Mouse (Mus musculus) CH12.LX (cell line): ENCODE data around the gene 4931417E11Rik.

Experiments
- CTCF ChIP-seq, 2 experiments: IDR thresholded peaks in 1 of 2; conservative IDR thresholded peaks in 1 of 2; 2 replicates each; pipeline ENCODE4 v1.5.1; 2011 to 2012; ENCODE audit warnings: low read depth in 2 of 2, low read length in 2 of 2, improper control_type of control experiment in 1 of 2, inconsistent platforms in 1 of 2, mild to moderate bottlenecking in 1 of 2, moderate library complexity in 1 of 2
- EP300 ChIP-seq: IDR thresholded peaks from 2 replicates; pipeline ENCODE4 v1.6.1; 2011; ENCODE audit warnings: low read length, improper control_type of control experiment
- GABPA ChIP-seq: IDR thresholded peaks from 2 replicates; pipeline ENCODE4 v1.6.1; 2012; ENCODE audit warnings: low read depth, low read length, improper control_type of control experiment, inconsistent platforms; ENCODE audit not compliant: insufficient replicate concordance
- NELFE ChIP-seq: IDR thresholded peaks from 2 replicates; pipeline ENCODE4 v1.6.1; 2011; ENCODE audit warnings: low read depth, low read length, improper control_type of control experiment
- SMC3 ChIP-seq: IDR thresholded peaks from 2 replicates; pipeline ENCODE4 v1.6.1; 2011; ENCODE audit warnings: low read depth, low read length, improper control_type of control experiment
- USF2 ChIP-seq: conservative IDR thresholded peaks from 2 replicates; pipeline ENCODE4 v1.6.1; 2011; ENCODE audit warnings: low read depth, low read length, improper control_type of control experiment
- ZC3H11A ChIP-seq: IDR thresholded peaks from 2 replicates; pipeline ENCODE4 v1.6.1; 2012; ENCODE audit warnings: low read depth, mild to moderate bottlenecking, inconsistent platforms, low read length, improper control_type of control experiment

DNA sequence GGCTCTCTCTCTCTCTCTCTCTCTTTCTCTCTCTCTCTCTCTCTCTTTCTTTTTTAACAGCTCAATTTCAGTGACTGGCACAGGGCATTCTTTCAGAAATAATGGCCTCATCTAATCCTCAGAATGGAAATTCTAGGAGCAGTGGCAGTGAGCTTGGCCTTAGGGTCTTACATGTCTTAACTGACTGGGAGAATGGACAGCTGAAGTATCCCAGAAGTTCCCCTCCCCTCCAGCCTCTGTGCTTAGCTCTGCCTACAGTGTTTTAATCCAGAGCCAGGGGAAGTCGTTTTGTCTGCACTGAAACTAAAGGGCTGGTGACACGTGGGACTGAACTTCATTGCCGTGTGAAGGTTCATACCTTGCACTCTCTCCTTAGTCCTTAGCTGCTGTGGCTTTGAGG, 35.6 kb downstream of the 4931417E11Rik start:
- TF ChIP-seq EP300 (no peak), CTCF (conservative IDR thresholded peaks at IDR 0.05 in 1 of 2, IDR thresholded peaks at IDR 0.05 in 1 of 2; ENCODE audit: low read depth in 2 of 2, low read length in 2 of 2) (no peak), SMC3 (no peak), GABPA (no peak), ZC3H11A (no peak), USF2 (no peak), NELFE (no peak)
